Mouse (Mus musculus): ENCODE data around the gene Alox12.

The Alox12 gene

DNA sequence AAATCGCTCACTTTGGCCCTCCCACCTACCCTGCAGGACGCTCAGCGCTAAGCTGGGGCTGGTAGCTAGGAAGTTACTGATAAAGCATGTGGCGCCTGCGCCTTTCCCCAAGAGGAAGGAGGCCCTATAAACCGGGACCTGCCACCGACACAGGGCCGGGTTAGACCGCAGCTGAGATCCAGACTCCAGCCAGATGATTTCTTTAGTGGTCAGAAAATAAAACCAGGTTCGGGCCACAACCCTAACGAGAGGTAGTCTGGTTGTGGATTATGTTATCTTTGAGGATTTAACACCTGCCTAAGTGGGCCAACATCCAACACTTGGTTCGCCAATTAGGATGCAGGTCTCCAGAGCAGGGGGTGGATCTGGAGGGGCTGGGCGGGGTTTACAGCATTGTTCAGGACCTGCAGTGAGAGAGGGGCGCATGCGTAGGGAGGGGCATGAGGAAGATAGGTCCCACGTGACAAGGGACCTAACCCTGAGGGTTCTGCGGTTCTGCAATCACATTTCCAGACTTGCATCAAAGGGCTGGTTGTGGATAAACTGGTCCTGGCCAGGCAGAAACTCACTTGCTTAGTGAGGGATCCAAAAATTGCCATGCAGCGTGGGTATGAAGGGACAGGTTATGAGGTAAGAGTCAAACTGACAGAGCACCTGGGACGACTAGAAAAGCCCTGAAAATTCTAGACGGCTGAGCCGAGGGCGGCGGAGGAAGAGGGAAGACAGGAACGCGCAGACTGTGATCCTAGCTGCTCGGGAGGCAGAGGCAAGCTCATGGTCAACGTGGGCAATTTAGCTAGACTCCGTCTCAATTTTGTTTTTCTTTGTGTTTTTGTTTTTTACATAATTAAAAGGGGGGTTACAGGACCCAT lies 34.2 kb downstream of the Alox12 start, which contains the start of gene Slc16a13:
TSS of gene Slc16a13 (minus strand) at position 334 of the 872 bp plus-strand sequence.
- DNase-seq (ENCODE audit: low spot score in 2 of 2), result peak; percentile 90 to 92

DNA sequence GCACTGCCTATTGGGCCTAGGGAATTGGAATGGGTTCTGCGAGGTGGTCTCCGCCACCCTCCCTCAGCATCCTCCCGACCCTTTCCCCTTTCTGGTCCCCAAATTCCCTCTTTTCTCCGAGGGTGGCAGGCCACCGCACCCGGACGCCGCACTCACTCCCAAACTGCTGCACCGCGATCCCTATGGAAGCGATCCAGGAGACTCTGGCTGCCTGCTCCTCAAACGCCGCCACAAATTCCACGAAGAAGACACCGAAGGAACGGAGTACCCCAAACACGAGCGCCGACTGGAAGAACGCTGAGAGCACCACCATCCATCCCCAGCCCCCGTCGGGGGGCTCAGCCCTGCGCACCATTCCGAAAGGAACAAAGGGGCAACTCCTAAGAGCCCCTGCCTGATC lies 34.8 kb downstream of the Alox12 start:
- no peak for DNase-seq (ENCODE audit: low spot score in 2 of 2)

DNA sequence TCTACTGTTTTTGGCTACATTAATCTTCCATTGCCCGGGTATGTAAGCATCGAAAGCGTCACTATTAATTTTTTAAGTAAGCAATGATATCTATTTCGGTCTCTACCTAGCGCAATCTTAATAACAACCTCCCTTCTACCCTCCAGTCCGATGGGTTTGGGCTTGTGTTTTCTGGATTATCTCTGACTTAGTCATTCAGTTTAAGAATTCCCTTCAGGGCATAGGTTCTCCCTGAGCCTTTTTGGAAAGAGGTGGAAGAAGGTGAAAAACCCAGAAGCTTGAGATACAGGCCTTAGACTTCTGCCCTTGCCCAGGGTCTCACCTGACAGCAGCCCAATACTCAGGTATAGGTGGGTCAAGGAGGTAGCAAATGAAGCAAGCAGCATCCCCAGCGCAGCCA lies 35.3 kb downstream of the Alox12 start:
- DNase-seq (ENCODE audit: low spot score in 2 of 2), result no peak

DNA sequence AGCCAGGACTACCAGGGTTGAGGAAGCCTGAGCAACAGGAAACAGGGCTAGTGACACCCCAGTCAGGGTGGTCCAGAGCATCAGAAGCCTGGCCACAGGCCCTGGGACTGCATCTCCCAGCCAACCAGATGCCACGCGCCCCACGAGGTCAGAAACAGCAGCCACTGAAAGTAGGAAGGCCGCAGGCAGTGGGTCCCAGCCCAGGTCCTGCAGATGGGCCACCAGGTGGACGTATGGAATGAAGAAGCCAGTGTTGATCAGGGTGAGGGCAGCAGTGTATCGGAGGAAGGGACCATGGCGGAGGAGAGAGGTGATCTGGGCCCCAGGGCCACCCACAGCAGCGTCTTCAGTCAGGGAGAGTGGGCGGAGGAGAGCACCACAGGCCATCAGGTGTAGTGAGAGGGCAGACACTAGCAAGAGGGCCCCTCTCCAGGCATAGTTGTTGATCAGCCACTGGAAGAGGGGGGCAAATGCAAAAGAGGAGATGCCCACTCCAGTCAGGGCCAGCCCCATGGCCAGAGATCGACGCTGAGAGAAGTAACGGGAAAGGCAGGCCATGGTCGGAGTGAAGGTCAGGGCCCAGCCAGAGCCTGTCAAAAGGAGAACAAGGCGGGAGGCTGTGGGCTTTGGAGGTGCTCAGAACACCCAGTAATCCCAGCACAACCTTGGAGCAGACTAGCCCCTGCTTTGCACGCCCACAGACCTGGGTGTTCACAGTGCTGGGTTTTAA lies 36.2 kb downstream of the Alox12 start:
- DNase-seq (ENCODE audit: low spot score in 2 of 2), result peak in 1 of 2 experiments; percentile 15

DNA sequence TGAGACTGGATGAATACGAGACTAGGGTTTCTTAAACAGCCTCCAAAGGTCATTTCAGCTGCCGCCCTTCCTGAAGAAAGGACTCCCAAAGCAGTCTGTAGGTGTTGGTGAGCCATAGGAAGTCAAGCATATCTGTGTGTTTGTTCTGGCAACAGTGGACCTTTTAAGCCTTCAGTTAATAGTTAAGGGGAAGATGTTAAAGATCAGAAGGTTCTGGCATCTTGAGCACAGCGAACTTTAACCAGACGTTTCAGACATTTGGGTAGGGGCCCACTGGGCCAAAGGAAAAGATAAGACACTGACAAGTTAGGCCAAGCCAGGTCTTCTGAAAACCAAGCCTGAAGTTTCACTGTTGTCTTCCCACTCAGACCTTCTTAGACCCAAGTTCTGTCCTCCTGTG lies 37.1 kb downstream of the Alox12 start:
- no peak for DNase-seq (ENCODE audit: low spot score in 2 of 2)

DNA sequence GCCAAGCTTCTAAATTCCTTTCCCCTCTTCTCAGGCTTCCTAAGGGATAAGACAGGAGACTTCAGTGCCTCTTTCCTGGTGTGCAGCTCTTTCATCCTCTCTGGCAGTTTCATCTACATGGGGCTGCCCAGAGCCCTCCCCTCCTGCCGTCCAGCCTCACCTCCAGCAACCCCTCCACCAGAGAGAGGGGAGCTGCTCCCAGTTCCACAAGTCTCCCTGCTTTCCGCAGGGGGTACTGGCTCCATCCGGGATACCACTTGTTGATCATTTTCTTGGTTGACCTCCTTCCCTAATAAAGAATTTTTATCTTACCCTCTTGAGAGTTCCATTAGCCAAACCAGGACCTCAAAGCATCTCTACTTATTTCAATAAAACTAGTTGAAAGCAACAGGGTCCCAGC lies 39.0 kb downstream of the Alox12 start:
- DNase-seq (ENCODE audit: low spot score in 2 of 2), result no peak

DNA sequence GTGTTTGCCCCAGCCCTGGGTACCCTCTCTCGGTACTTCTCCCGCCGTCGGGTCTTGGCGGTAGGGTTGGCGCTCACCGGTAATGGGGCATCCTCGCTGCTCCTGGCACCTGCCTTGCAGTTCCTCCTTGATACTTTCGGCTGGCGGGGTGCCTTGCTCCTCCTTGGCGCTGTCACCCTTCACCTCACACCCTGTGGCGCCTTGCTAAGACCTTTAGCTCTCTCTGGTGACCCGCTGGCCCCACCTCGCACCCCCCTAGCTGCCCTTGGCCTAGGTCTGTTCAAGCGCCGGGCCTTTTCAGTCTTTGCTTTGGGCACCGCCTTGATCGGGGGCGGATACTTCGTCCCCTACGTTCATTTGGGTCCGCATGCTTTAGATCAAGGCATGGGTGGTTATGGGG lies 39.9 kb downstream of the Alox12 start:
- no peak for DNase-seq (ENCODE audit: low spot score in 2 of 2)

DNA sequence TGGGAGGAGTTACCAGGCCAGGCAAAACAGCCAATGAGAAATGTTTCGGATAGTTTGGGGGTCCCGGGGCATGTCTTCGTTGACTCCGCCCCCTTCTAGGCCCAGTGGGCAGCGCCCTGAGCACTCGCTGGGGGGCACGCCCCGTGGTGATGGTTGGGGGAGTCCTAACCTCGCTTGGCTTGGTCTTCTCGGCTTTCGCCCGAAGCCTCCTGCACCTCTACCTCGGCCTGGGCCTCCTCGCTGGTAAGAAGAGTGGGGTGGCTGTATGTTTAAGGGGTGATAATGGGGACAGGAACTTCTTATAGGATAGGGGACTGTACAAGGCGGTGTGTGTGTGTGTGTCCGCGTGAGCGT lies 40.3 kb downstream of the Alox12 start:
- DNase-seq (ENCODE audit: low spot score in 2 of 2), result no peak

DNA sequence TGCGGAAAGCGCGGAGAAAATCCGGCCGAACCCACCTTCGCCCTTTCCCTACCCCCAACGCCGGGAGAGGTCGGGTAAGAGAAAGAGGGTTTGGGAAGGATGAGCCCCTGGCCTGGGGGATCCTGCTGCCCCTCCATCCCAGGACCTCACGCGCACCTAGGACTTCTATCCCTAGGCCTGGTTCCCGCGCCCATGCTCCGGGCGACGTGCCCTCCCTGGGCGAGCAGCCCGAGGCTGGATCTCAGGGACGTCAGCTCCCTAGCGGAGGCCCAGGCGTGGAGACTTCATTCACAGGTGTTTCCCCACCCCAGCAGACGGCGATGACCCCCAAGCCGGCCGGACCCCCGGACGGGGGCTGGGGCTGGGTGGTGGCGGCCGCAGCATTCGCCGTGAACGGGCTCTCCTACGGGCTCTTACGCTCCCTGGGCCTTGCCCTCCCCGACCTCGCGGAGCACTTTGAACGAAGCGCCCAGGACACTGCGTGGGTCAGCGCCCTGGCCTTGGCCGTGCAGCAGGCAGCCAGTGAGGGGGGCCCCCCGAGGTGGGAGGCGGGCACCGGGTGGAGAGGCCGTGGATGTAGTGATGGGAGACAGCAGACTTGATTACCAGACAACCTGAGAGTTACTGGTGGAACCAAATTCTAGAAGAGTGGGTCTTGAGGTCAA lies 40.8 kb downstream of the Alox12 start:
- DNase-seq (ENCODE audit: low spot score in 2 of 2), result no peak

DNA sequence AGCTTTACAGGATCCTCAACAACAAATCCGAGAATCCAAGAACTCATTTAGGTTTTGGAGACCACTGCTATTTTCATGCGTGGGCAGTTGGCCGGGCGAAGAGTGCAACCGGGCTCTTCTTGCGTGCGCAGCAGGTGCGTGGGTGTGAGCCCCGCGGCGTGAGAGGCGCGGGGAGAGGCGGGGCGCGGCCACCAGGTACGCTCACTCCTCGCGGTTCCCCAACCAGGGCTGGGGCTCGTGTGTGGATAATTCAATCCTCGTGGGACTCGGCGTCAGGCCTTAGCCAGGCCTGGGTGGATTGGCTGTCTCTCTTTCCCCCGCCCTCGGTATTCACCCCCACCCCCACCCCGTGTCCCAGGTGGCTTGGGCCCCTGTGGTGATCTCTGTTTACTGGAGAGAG lies 41.4 kb downstream of the Alox12 start:
- DNase-seq (ENCODE audit: low spot score in 2 of 2), result no peak

DNA sequence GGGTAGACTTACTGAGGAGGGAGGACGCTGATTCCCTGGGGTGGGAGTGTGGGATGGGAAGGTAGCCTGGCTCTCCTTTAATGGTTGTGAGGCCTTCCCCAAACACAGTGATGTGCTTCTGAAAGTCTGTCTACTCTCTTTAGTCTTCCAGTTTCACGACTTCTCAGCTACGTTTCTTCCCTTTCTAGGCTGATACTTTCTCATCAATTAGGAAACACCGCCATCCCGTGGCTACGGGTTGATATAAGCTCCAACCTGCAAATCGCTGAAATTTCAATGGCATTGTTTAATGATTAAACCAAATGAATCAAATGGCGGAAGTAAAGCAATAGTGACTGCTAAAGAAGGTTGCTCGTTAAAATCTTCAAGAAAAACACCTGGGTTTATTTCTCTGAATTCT lies 42.3 kb downstream of the Alox12 start:
- DNase-seq (ENCODE audit: low spot score in 2 of 2), result no peak

DNA sequence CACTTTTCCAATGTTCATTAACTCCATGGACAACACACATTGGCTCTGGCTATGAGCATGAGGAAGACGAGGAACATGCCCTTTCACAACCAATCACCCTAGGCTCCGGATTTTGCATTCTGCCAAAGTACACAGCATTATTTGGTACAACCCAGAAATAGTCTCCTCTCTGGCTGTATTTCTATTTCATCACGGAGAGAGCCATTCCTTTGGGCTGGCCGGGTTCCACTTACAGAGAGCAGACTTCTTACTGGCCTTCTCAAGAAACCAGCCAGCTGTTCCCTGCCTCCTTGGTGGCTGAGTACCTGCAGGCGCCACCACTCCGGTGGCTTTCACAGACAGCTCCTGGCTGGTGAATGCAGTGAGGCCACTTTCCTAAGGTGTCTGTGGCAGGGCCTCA lies 42.7 kb downstream of the Alox12 start, which contains the start of gene Slc16a11:
TSS of gene Slc16a11 (plus strand) at position 330 of the 400 bp plus-strand sequence.
- no peak for DNase-seq (ENCODE audit: low spot score in 2 of 2)

DNA sequence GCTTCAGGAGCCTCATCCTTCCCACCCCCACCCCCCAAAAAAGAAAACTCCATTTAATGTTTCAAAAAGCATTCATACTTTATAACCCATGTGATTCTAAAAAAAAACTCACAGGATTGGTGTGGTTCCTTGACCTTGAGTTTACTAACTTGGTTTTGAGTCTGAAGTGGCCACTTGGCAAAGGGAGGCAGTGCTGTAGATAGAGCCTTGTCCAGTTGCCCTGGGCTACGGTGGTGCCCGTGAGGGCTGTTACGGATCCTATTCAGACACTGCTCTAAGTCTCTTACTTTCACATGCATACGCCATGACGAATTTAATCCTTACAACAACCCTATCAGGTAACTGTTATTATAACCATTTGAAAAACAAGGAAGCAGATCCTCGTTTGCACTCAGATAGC lies 43.2 kb downstream of the Alox12 start:
- no peak for DNase-seq (ENCODE audit: low spot score in 2 of 2)

DNA sequence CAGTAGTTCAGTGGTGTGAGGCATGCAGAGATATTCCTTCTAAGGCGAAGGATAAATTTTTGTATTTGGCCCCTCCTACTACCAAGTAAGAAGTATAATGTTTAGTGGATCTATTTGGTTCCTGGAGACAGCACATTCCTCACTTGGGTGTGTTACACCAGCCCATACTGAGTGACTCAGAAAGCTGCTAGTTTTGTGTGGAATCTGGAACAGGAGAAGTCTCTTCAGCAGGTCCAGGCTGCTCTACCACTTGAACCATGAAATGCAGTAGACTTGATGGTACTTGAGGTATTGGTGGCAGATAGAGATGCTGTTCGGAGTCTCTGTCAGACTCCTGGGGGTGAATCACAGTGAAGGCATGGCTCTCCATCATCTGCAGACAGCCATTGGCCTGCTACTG lies 44.5 kb downstream of the Alox12 start:
- DNase-seq (ENCODE audit: low spot score in 2 of 2), result no peak

DNA sequence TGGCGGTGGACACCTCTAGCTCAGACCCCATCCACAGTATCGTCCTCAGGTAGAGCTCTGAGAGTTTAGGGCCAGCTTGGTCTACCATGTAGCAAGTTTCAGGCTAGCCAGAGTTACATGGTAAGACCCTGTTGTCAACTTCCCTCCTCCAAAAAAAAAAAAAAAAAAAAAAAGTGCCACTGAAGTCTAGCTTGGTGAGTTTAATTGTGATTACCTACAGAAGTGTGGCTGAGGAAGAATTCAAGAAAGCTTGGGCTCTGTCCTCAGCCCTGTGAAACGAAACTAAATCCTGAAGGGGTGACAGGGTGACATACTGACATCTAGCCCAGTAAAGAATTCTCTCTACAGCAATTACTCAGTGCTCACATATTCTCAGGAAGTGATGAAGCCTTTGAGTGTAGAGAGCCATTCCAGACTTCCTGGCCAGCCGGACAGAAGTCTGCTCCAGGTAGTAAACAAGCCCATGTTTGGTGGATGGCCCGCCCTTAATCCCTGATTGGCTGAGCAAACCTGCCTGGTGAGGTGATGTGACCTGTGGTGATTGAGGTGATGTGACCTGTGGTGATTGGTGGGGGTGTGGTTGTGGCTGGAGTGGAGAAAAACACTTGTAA lies 46.3 kb downstream of the Alox12 start:
- DNase-seq (ENCODE audit: low spot score in 2 of 2), result no peak

DNA sequence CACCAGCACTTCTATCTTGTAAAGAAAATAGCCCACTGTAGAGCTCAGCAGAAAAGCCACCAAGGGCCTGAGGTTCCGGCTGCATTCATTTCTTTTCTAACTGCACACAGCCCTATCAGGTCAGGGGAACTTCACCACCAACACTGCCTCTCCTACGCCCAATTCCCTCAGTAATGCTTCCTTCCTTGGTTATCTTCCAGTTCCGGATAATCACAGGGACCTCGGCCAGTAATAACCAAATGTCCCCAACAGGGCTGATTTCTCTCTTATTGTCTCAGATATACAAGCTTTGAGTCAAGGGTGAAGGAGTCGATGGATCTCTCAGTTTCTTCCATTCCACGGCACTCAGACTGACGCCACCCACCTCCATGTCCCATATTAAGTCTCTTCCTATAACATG lies 47.9 kb downstream of the Alox12 start:
- no peak for DNase-seq (ENCODE audit: low spot score in 2 of 2)

DNA sequence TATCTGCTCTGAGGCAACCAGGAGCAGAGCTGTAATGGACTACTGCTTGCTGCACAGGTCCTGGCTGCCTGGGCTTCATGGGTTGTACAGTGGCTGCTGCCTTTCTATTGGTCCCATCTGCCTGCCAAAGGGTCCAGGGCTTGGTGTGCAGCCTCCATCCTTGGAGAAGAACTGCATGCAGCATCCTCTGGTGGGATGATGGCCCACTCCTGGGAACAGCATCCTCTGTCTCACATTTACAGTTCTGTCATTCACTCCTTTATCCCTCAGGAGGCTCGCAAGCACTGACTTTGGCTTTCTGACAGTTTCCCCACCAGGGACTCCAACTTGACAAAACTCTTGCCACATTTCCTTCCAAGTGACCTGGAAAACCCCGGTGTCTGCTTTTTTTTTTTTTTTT lies 48.4 kb downstream of the Alox12 start:
- DNase-seq (ENCODE audit: low spot score in 2 of 2), result no peak

DNA sequence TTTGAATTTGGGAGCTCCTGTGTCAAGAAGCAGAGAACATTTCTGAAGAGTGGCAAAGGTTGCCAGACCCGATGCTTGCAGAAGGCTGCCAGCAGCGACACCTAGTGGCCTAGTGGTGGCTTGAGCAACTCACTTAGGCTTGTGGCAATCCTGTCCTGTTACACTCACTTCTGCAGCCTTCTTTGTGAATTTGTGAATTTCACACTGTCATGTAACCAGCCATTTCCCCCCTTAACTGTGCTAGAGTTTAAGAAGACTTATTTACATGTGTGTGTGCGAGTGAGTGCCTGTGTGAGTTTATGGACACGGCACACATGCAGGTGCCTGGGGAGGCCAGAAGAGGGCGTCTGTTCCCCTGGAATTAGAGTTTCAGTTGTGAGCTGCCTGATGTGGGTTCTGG lies 53.5 kb downstream of the Alox12 start:
- DNase-seq (ENCODE audit: low spot score in 2 of 2), result peak; percentile 77 to 92

DNA sequence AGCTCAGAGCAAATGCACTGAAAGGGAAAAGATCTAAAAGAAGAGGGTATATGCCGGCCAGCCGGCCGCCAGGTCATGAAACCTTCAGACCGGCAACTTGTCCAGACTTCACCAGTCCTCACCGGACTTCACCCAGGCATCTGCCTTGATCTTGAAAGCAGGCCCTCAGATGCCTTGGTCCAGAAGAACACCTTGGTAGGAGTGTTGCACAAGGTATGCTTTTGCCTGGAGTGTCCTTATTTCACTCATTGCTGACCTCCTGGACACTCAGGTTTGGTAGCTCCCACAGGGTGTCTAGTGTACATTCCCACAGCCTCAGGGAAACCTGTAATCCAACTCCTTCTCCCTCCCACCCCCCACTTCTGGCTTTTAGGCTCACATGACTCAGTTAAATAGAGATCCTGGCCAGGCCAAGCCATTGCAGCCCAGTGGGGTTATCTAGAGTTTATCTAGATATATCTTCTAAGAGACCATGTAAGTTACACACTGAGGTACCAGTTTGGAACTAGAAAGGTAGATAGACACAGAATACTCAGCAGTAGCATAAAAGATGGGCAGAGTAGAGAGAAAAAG lies 55.0 kb downstream of the Alox12 start:
- DNase-seq (ENCODE audit: low spot score in 2 of 2), result no peak

DNA sequence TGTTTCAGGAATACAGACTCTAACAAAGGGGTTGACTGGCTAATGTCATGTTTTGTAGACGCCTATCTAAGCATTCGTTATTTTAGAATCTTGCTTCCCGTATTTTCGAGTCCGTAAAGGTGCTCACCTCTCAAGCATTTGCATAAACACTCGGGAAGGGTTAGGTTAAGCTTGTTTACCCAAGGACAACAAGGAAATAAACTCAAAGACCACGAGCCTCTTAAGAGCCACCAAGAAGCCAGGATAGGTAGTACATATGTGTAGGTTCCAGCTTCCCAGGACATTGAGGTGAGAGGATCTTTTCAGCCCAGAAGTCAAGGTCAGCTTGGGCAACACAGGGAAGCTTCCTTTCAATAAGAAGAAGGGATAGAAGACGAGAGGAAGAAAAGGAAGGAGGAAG lies 56.0 kb downstream of the Alox12 start:
- DNase-seq (ENCODE audit: low spot score in 2 of 2), result no peak

DNA sequence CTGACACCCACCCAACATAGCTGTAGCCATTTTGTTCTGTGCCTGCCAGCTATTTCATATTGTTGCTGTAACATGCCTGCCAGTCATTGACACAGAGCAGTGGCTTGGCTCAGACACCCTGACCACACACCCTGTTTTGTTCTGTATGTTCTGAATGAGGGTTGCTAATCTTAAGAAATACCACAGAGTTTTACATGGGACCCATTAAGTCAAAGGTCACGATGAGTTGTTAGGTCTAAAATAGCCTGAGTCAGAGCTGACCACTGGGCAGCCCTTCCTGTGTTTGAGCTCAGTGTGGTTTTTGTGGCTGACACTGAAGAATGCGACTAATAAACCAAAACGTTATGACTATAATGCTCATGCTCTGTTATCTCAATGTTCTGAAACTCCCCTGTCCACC lies 56.8 kb downstream of the Alox12 start:
- DNase-seq (ENCODE audit: low spot score in 2 of 2), result no peak

All from spleen, postnatal 4 days (tissue).